Mouse (Mus musculus) G1E (cell line): ENCODE measurements around the gene Fmnl1.

ENCODE experiments used
- CTCF ChIP-seq: IDR thresholded peaks from 2 replicates; pipeline ENCODE4 v1.5.1; 2012; ENCODE audit warnings: low read depth, low read length, inconsistent platforms, mixed read lengths
- GATA1 ChIP-seq: IDR thresholded peaks from 2 replicates; pipeline ENCODE4 v1.6.1; 2012; ENCODE audit warnings: borderline replicate concordance, low read length, inconsistent platforms, mixed read lengths
- TAL1 ChIP-seq: conservative IDR thresholded peaks from 2 replicates; pipeline ENCODE4 v1.6.1; 2012; ENCODE audit warnings: low read depth, low read length, inconsistent platforms, mixed read lengths

GRCm38 (mm10) chr11:103234447-103234846, 63.5 kb downstream of the Fmnl1 start:
- TF ChIP-seq GATA1 (no peak), CTCF (no peak), TAL1 (no peak)
